Mouse (Mus musculus) ES-E14 (cell line): ENCODE measurements at regions not wholly inside any gene's neighbourhood (a gene's known extent, or its start where the extent isn't known, plus 50 kb on each side); places are given as distances from the start of the nearest gene placed in this dataset.

ENCODE experiments used
- DNase-seq: peaks from one replicate; pipeline ENCODE4 v3.0.0-alpha.2; 2013; ENCODE audit warnings: low read depth, low spot score
- H3K27ac ChIP-seq: 2 replicates; pipeline ENCODE4 v1.5.1; 2012; ENCODE audit warnings: low read depth, mild to moderate bottlenecking, low read length, moderate library complexity, mixed read lengths; ENCODE audit not compliant: poor library complexity, insufficient read depth, severe bottlenecking
- H3K36me3 ChIP-seq: 2 replicates; pipeline ENCODE4 v1.6.1; 2012; ENCODE audit warnings: mild to moderate bottlenecking, low read length, moderate library complexity, mixed read lengths; ENCODE audit not compliant: control insufficient read depth, poor library complexity, insufficient read depth, severe bottlenecking
- H3K4me1 ChIP-seq, 2 experiments: fragments of 150-350 bp in 1 of 2; sonication (generic) in 1 of 2; 2 replicates each; pipeline ENCODE4 v1.6.1; 2012; ENCODE audit warnings: low read length in 2 of 2, mild to moderate bottlenecking in 1 of 2, mixed read lengths in 1 of 2; ENCODE audit not compliant: control insufficient read depth in 2 of 2, insufficient read depth in 2 of 2, poor library complexity in 1 of 2
- H3K4me3 ChIP-seq, 2 experiments: fragments of 150-350 bp in 1 of 2; sonication (generic) in 1 of 2; 2 replicates each; pipeline ENCODE4 v1.5.1; 2012; ENCODE audit warnings: low read length in 2 of 2, low read depth in 1 of 2, mild to moderate bottlenecking in 1 of 2, mixed read lengths in 1 of 2; ENCODE audit not compliant: insufficient read depth in 1 of 2, poor library complexity in 1 of 2, severe bottlenecking in 1 of 2
- H3K9ac ChIP-seq: 2 replicates; pipeline ENCODE4 v1.6.1; 2012; ENCODE audit warnings: low read depth, mild to moderate bottlenecking, low read length, mixed read lengths; ENCODE audit not compliant: poor library complexity, insufficient read depth, severe bottlenecking
- H3K9me3 ChIP-seq: fragments of 150-350 bp; sonication (generic); 2 replicates; pipeline ENCODE4 v1.6.1; 2012; ENCODE audit warnings: low read depth, mild to moderate bottlenecking, low read length; ENCODE audit not compliant: control insufficient read depth, insufficient read depth
- CHD2 ChIP-seq: IDR thresholded peaks from 2 replicates; pipeline ENCODE4 v1.6.1; 2014; ENCODE audit warnings: mild to moderate bottlenecking, low read depth, low read length, inconsistent platforms
- HCFC1 ChIP-seq: IDR thresholded peaks from 2 replicates; pipeline ENCODE4 v1.6.1; 2012; ENCODE audit warnings: low read length, inconsistent platforms, borderline replicate concordance; ENCODE audit not compliant: insufficient read depth
- MAFK ChIP-seq: IDR thresholded peaks from 2 replicates; pipeline ENCODE4 v1.6.1; 2014; ENCODE audit warnings: mild to moderate bottlenecking, low read depth, low read length, inconsistent platforms; ENCODE audit not compliant: insufficient read depth
- ZC3H11A ChIP-seq: IDR thresholded peaks from 2 replicates; pipeline ENCODE4 v1.6.1; 2012; ENCODE audit warnings: low read depth, mild to moderate bottlenecking, inconsistent platforms, low read length, borderline replicate concordance
- ZNF384 ChIP-seq: IDR thresholded peaks from 2 replicates; pipeline ENCODE4 v1.6.1; 2012; ENCODE audit warnings: low read depth, low read length, inconsistent platforms
- in situ Hi-C, 2 experiments: fragments of 600-800 bp; cut with MboI; formaldehyde crosslinking; loops; one replicate each; pipeline ENCODE4 v1.15.1; 2025; ENCODE audit warnings: low sequenced_read_pairs in 2 of 2, inconsistent platforms in 1 of 2; ENCODE audit not compliant: unreplicated experiment in 2 of 2

DNA sequence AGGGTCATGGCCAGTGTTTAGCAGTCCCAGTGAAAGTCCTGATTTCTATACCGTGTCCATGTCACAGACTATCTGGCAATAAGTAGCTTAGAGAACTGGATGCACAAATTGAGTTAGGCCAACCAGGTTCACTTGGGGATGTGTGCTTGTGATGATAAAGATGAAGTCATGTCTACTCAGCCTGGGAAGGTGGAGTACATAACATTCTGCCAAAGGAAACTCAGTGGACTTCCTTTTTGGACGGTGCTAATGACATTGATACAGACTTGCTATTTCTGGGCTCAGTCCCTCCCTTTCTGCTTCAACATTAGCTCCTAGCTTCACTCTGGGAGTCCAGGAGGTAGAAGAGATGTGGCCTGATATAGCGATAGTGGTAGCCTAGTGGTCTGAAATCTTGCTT is 240.7 kb upstream of the Tbx18 start:
- Histone ChIP-seq H3K9ac (no peak overlapping the region), H3K9me3 (no peaks in the 10 kb centered on the region), H3K4me1 (no peaks in the 10 kb centered on the region), H3K36me3 (no peaks in the 10 kb centered on the region), H3K27ac (no peak overlapping the region), H3K4me3 (no peak overlapping the region)
- in situ Hi-C loops, result no loop called here
- no peak for TF ChIP-seq ZC3H11A
- no peak for TF ChIP-seq MAFK
- no peak for TF ChIP-seq CHD2
- TF ChIP-seq HCFC1, result no peak
- TF ChIP-seq ZNF384, result no peak
- DNase-seq, result no peak

DNA sequence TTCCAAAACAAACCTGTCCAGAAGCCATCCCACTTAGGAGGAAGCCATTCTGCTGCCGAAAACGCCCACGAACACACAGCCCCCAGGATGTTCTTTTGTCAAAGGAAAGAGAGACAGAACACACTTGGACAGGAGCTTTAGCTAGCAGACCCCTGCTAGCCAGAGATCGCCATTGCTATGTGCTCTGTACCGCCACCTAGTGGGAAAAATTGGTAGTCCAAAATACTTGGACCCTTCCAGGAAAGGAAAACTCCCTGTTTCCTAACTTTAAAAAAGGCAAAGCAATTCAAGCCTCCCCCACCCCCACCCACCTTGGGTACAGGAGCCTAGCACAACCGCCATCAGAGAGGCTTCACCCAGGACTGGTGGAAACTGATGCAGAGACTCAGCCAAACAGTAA is 242.5 kb upstream of the Tbx18 start:
- Histone ChIP-seq H3K4me1 (no peaks in the 10 kb centered on the region), H3K9ac (no peak overlapping the region), H3K9me3 (no peaks in the 10 kb centered on the region), H3K27ac (no peak overlapping the region), H3K4me3 (no peak overlapping the region), H3K36me3 (no peaks in the 10 kb centered on the region)
- no peak for TF ChIP-seq MAFK
- no peak for TF ChIP-seq CHD2
- no peak for TF ChIP-seq HCFC1
- 0 out of 2 replicates have a peak, but pooled peaks have one; percentile 39 for TF ChIP-seq ZC3H11A
- TF ChIP-seq ZNF384, result no peak
- in situ Hi-C loops, result no loop called here
- DNase-seq, result peak; percentile 68

DNA sequence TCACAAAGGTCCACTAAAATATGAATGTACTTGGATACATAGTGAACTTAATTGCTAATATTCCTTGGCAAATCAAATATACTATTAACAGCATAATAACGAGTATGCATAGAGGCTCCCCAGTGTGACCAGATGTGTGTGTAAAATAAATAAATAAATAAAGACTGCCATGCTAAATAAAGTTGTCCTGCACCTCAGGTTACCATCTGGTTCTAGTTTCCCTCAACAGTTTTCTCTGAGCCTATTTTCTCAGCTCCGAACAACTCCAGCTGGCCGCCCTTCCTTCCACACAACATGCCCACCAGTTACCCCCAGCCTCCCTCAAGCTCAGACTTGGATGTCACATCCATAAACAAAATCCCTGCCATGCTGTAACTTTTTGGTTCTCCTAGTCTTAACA is 253.8 kb upstream of the Tbx18 start:
- H3K9ac ChIP-seq, result no peak overlapping the region
- in situ Hi-C loops, result no loop called here
- no peaks in the 10 kb centered on the region for H3K9me3 ChIP-seq
- TF ChIP-seq ZNF384 (no peak), HCFC1 (no peak), CHD2 (no peak), MAFK (no peak), ZC3H11A (no peak)
- no peaks in the 10 kb centered on the region for H3K4me1 ChIP-seq
- no peak for DNase-seq
- H3K36me3 ChIP-seq, result no peaks in the 10 kb centered on the region
- H3K4me3 ChIP-seq, result no peak overlapping the region
- H3K27ac ChIP-seq, result no peak overlapping the region

DNA sequence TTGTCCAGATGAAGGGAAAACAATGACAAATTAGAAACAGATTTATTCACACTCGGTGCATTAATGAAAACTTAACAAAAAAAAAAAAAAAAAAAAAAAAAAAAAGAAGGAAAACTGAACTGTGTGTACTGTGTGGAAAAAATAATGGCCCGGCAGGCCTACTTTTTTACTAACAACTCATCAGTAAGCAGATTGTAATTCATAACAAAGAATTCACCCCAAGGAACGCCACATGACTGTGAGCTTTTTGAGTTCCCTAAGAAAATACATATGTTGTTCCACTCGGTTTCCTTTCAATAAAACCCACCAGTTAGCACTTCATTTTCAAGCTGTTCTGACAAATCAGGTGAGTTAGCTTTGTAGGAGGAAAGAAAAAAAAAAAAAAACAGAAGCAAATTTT is 254.4 kb upstream of the Tbx18 start:
- H3K4me1 ChIP-seq, result no peaks in the 10 kb centered on the region
- H3K9ac ChIP-seq, result no peak overlapping the region
- H3K9me3 ChIP-seq, result no peaks in the 10 kb centered on the region
- H3K27ac ChIP-seq, result no peak overlapping the region
- TF ChIP-seq CHD2, result no peak
- no peak for TF ChIP-seq HCFC1
- no peak overlapping the region for H3K4me3 ChIP-seq
- in situ Hi-C loops, result no loop called here
- no peaks in the 10 kb centered on the region for H3K36me3 ChIP-seq
- no peak for DNase-seq

- Histone ChIP-seq H3K9me3 (no peaks in the 10 kb centered on the region), H3K9ac (no peak overlapping the region), H3K4me3 (no peak overlapping the region), H3K4me1 (no peaks in the 10 kb centered on the region), H3K27ac (no peak overlapping the region), H3K36me3 (no peaks in the 10 kb centered on the region)
- DNase-seq, result no peak
- in situ Hi-C loops, result no loop called here
- TF ChIP-seq ZNF384 (no peak), CHD2 (no peak), MAFK (no peak), HCFC1 (no peak), ZC3H11A (no peak)
Observed at GRCm38 (mm10) chr9:88005945-88006700, 275.1 kb upstream of the Tbx18 start.
